8 mouse cellular contexts compared by ENCODE assay signal in genomic region chr8:121107668-121108656, GRCm38 (mm10). TPM values are rescaled to one million over a fixed set of nuclear protein-coding genes. Genes with fewer than 3 reads are reported as not detected.
A peak's percentile ranks its signal among the peaks of the same experiment; 100 is the strongest.
DNase-seq lines count a peak whose midpoint lies in the region; ATAC-seq and TF ChIP-seq lines count a peak whose summit lies in the region.

Gene Mthfsd (minus strand): TSS chr8:121108392.

- dilution Hi-C loops in CH12.LX (cut with MboI; ENCODE audit: extremely low pct_ligation_motif_present, extremely low pct_unique_long_range_greater_than_20kb, low sequenced_read_pairs): no loop called here

- TF ChIP-seq POLR2A in CH12.LX (IDR thresholded peaks at IDR 0.05; ENCODE audit: low read depth, low read length): peak; percentile 97

- peak within 1 kb of the TSS; percentile 70 for H3K4me2 ChIP-seq in CH12.LX (ENCODE audit: insufficient read depth, low read depth, poor library complexity, severe bottlenecking)
- peak within 1 kb of the TSS; percentile 84 for H3K4me2 ChIP-seq in forebrain, embryonic 11.5 days (ENCODE audit: low read depth, low read length, severe bottlenecking)
- H3K4me2 ChIP-seq in heart, embryonic 16.5 days (ENCODE audit: low read depth, low read length): peak within 1 kb of the TSS; percentile 93
- peak within 1 kb of the TSS; percentile 86 for H3K4me2 ChIP-seq in liver, embryonic 15.5 days
- H3K4me2 ChIP-seq in neural tube, embryonic 12.5 days (replicated peaks): peak within 1 kb of the TSS; percentile 90

- no peak for TF ChIP-seq RAD21 in CH12.LX (IDR thresholded peaks at IDR 0.05; ENCODE audit: low read depth, low read length)

- TF ChIP-seq EP300 in CH12.LX (IDR thresholded peaks at IDR 0.05; ENCODE audit: low read length): no peak

- DNase-seq in CH12.LX (ENCODE audit: extremely low read depth): peak; percentile 96
- peak; percentile 94 for DNase-seq in c-Kit-positive CD71-positive TER-119-negative erythroid progenitor cells, embryonic 14.5 days (ENCODE audit: low read depth)
- peak; percentile 99 for DNase-seq in forebrain, embryonic 11.5 days (ENCODE audit: low spot score)
- peak; percentile 98 to 100 for DNase-seq in kidney, postnatal 36 days
- DNase-seq in telencephalon, adult 2 months (ENCODE audit: low read depth, low spot score): peak; percentile 94

- H3K36me3 ChIP-seq in CH12.LX (replicated peaks in 1 of 2; ENCODE audit: control insufficient read depth in 1 of 2, insufficient read depth in 1 of 2, low read length in 1 of 2): peaks cover 17 to 37% of the 10 kb centered on the region in 2 experiments
- peaks cover 3% of the 10 kb centered on the region; the same call in 1 of the 2 replicates for H3K36me3 ChIP-seq in forebrain, embryonic 11.5 days (ENCODE audit: control insufficient read depth, insufficient read depth, low read length)
- H3K36me3 ChIP-seq in heart, embryonic 16.5 days (ENCODE audit: control insufficient read depth, insufficient read depth): peaks cover 9% of the 10 kb centered on the region; the same call in 1 of the 2 replicates
- peaks cover 21% of the 10 kb centered on the region; the same call in 1 of the 2 replicates for H3K36me3 ChIP-seq in liver, embryonic 15.5 days (replicated peaks)
- peaks cover 16% of the 10 kb centered on the region; the same call in 1 of the 2 replicates for H3K36me3 ChIP-seq in neural tube, embryonic 12.5 days

- ATAC-seq in forebrain, embryonic 11.5 days (replicated peaks; ENCODE audit: low FRiP score): peak; percentile 91
- ATAC-seq in heart, embryonic 16.5 days (replicated peaks; ENCODE audit: extremely low read depth, insufficient read depth, low FRiP score): peak; percentile 92
- ATAC-seq in liver, embryonic 15.5 days (ENCODE audit: insufficient read depth): peak; percentile 91
- ATAC-seq in neural tube, embryonic 12.5 days (ENCODE audit: low FRiP score, low read depth): peak; percentile 92

- H3K4me1 ChIP-seq in CH12.LX (ENCODE audit: control insufficient read depth in 1 of 2, insufficient read depth in 2 of 2): peaks cover 12 to 41% of the 10 kb centered on the region in 2 experiments
- peaks cover 5% of the 10 kb centered on the region; the same call in 1 of the 2 replicates for H3K4me1 ChIP-seq in forebrain, embryonic 11.5 days (replicated peaks; ENCODE audit: control insufficient read depth, insufficient read depth, low read length)
- H3K4me1 ChIP-seq in heart, embryonic 16.5 days (ENCODE audit: control insufficient read depth, insufficient read depth, low read length): peaks cover 12% of the 10 kb centered on the region
- H3K4me1 ChIP-seq in liver, embryonic 15.5 days (replicated peaks): peaks cover 23% of the 10 kb centered on the region
- peaks cover 14% of the 10 kb centered on the region for H3K4me1 ChIP-seq in neural tube, embryonic 12.5 days

- H3K27ac ChIP-seq in CH12.LX (ENCODE audit: insufficient read depth, low read depth): no peak within 1 kb of the TSS
- no peak within 1 kb of the TSS for H3K27ac ChIP-seq in forebrain, embryonic 11.5 days (ENCODE audit: low read depth, low read length)
- H3K27ac ChIP-seq in heart, embryonic 16.5 days (ENCODE audit: low read length): peak within 1 kb of the TSS; percentile 49
- peak within 1 kb of the TSS; percentile 61 for H3K27ac ChIP-seq in liver, embryonic 15.5 days (replicated peaks)
- peak within 1 kb of the TSS; percentile 54; the same call in 1 of the 2 replicates for H3K27ac ChIP-seq in neural tube, embryonic 12.5 days

- no peaks in the 10 kb centered on the region for H3K27me3 ChIP-seq in CH12.LX (replicated peaks)
- no peaks in the 10 kb centered on the region for H3K27me3 ChIP-seq in forebrain, embryonic 11.5 days (ENCODE audit: control insufficient read depth, insufficient read depth, low read length)
- 0 out of 2 replicates have a peak, but pooled peaks cover 7% of the 10 kb centered on the region for H3K27me3 ChIP-seq in heart, embryonic 16.5 days (ENCODE audit: control insufficient read depth, insufficient read depth, low read length)
- H3K27me3 ChIP-seq in liver, embryonic 15.5 days: peaks cover 21% of the 10 kb centered on the region
- peaks cover 22% of the 10 kb centered on the region for H3K27me3 ChIP-seq in neural tube, embryonic 12.5 days (replicated peaks)

- in situ Hi-C loops in CH12.LX (cut with MboI; ENCODE audit: low pct_ligation_motif_present, low pct_unique_long_range_greater_than_20kb, low sequenced_read_pairs): no loop called here

- peak within 1 kb of the TSS; percentile 53 for H3K9ac ChIP-seq in CH12.LX (ENCODE audit: insufficient read depth, low read depth)
- H3K9ac ChIP-seq in forebrain, embryonic 11.5 days (ENCODE audit: low read length): peak within 1 kb of the TSS; percentile 86
- H3K9ac ChIP-seq in heart, embryonic 16.5 days (ENCODE audit: low read length): peak within 1 kb of the TSS; percentile 81
- peak within 1 kb of the TSS; percentile 71 for H3K9ac ChIP-seq in liver, embryonic 15.5 days
- H3K9ac ChIP-seq in neural tube, embryonic 12.5 days: peak within 1 kb of the TSS; percentile 90

- WGBS in forebrain, embryonic 11.5 days: 1% methylated on average over 75 of the region's 75 CpGs
- WGBS in heart, embryonic 16.5 days: 1% methylated on average over 75 of the region's 75 CpGs
- 1% methylated on average over 75 of the region's 75 CpGs for WGBS in liver, embryonic 15.5 days (ENCODE audit: insufficient replicate concordance)
- WGBS in neural tube, embryonic 12.5 days: 2% methylated on average over 75 of the region's 75 CpGs

- peak within 1 kb of the TSS; percentile 84 to 99 (median 93) for H3K4me3 ChIP-seq in CH12.LX (replicated peaks in 1 of 3; ENCODE audit: low read depth in 2 of 3, low read length in 2 of 3, poor library complexity in 1 of 3)
- peak within 1 kb of the TSS; percentile 72 for H3K4me3 ChIP-seq in forebrain, embryonic 11.5 days (ENCODE audit: low read depth, low read length)
- H3K4me3 ChIP-seq in heart, embryonic 16.5 days (ENCODE audit: low read length): peak within 1 kb of the TSS; percentile 68
- peak within 1 kb of the TSS; percentile 82 for H3K4me3 ChIP-seq in liver, embryonic 15.5 days (replicated peaks)
- peak within 1 kb of the TSS; percentile 74 for H3K4me3 ChIP-seq in neural tube, embryonic 12.5 days

- no peaks in the 10 kb centered on the region for H3K9me3 ChIP-seq in CH12.LX (replicated peaks; ENCODE audit: low read length)
- H3K9me3 ChIP-seq in forebrain, embryonic 11.5 days (ENCODE audit: control insufficient read depth, low read length): no peaks in the 10 kb centered on the region
- no peaks in the 10 kb centered on the region for H3K9me3 ChIP-seq in heart, embryonic 16.5 days (replicated peaks; ENCODE audit: control insufficient read depth, low read length)
- no peaks in the 10 kb centered on the region for H3K9me3 ChIP-seq in liver, embryonic 15.5 days (replicated peaks)
- H3K9me3 ChIP-seq in neural tube, embryonic 12.5 days: no peaks in the 10 kb centered on the region

- TF ChIP-seq CTCF in CH12.LX (conservative IDR thresholded peaks at IDR 0.05 in 1 of 2, IDR thresholded peaks at IDR 0.05 in 1 of 2; ENCODE audit: low read depth in 2 of 2, low read length in 2 of 2): no peak

- H3K79me2 ChIP-seq in CH12.LX (replicated peaks; ENCODE audit: control insufficient read depth, extremely low read depth, insufficient read depth, poor library complexity, severe bottlenecking): 0 out of 2 replicates have a peak, but pooled peaks cover 12% of the 10 kb centered on the region

TF ChIP-seq in CH12.LX, 34 proteins besides CTCF, POLR2A, EP300 and RAD21 (continues in another document):
- no peak; the same call in 1 of the 2 replicates for TF ChIP-seq POLR2AphosphoS2 (IDR thresholded peaks at IDR 0.05; ENCODE audit: low read depth, low read length)
- TF ChIP-seq E2F4 (IDR thresholded peaks at IDR 0.05; ENCODE audit: insufficient replicate concordance, low read depth, low read length): 0 out of 2 replicates have a peak, but pooled peaks have one; percentile 13
- 0 out of 2 replicates have a peak, but pooled peaks have one; percentile 43 for TF ChIP-seq UBTF (IDR thresholded peaks at IDR 0.05; ENCODE audit: low read depth, low read length)
- peak; percentile 98 for TF ChIP-seq NRF1 (IDR thresholded peaks at IDR 0.05; ENCODE audit: low read depth, low read length)
- no peak for TF ChIP-seq MYC (IDR thresholded peaks at IDR 0.05; ENCODE audit: low read depth, low read length)
- TF ChIP-seq TCF12 (IDR thresholded peaks at IDR 0.05; ENCODE audit: low read depth, low read length): peak; percentile 84
- 0 out of 2 replicates have a peak, but pooled peaks have one; percentile 38 for TF ChIP-seq IRF4 (IDR thresholded peaks at IDR 0.05; ENCODE audit: low read depth, low read length)
- no peak for TF ChIP-seq ETS1 (conservative IDR thresholded peaks at IDR 0.05; ENCODE audit: low read depth, low read length)
- TF ChIP-seq CHD1 (IDR thresholded peaks at IDR 0.05; ENCODE audit: low read depth, low read length): no peak
- TF ChIP-seq PAX5 (IDR thresholded peaks at IDR 0.05; ENCODE audit: low read length): no peak
- TF ChIP-seq BHLHE40 (IDR thresholded peaks at IDR 0.05; ENCODE audit: low read depth, low read length): no peak; the same call in 1 of the 2 replicates
- TF ChIP-seq ZMIZ1 (IDR thresholded peaks at IDR 0.05; ENCODE audit: low read depth, low read length): peak; percentile 92
- peak; percentile 35; the same call in 1 of the 2 replicates for TF ChIP-seq MEF2A (IDR thresholded peaks at IDR 0.05; ENCODE audit: borderline replicate concordance, low read depth, low read length)
- peak; percentile 63; the same call in 1 of the 2 replicates for TF ChIP-seq SIN3A (IDR thresholded peaks at IDR 0.05; ENCODE audit: low read length)
- TF ChIP-seq JUND (conservative IDR thresholded peaks at IDR 0.05; ENCODE audit: low read depth, low read length): no peak
- no peak for TF ChIP-seq USF1 (IDR thresholded peaks at IDR 0.05; ENCODE audit: low read depth, low read length)
- TF ChIP-seq ELF1 (IDR thresholded peaks at IDR 0.05; ENCODE audit: low read depth, low read length): peak; percentile 44
- peak; percentile 84 for TF ChIP-seq HCFC1 (IDR thresholded peaks at IDR 0.05; ENCODE audit: low read depth, low read length)
- TF ChIP-seq MXI1 (IDR thresholded peaks at IDR 0.05; ENCODE audit: low read depth, low read length): peak; percentile 67
- TF ChIP-seq NELFE (IDR thresholded peaks at IDR 0.05; ENCODE audit: low read depth, low read length): peak; percentile 90
- peak; percentile 73; the same call in 1 of the 2 replicates for TF ChIP-seq TBP (conservative IDR thresholded peaks at IDR 0.05; ENCODE audit: low read depth, low read length)

RNA-seq across cellular contexts. Expression of gene Mthfsd, which starts in this region (rescaled TPM):
- total RNA-seq in CH12.LX (2012; rRNA removed) (34.7 and 36.4 TPM in 2 replicates), CH12.LX (2014; rRNA removed) (30.1 and 30.7 TPM in 2 replicates)
- polyA plus RNA-seq in CH12.LX (2012; ENCODE audit: insufficient read length, low read depth): 23.1 and 27.1 TPM in 2 replicates
- polyA plus RNA-seq in forebrain, embryonic 11.5 days (2014; fragmentation: Nextera tagmentation; extraction: Ambion mirVana): 52.8 and 58.7 TPM in 2 replicates
- 32.1 and 32.3 TPM in 2 replicates for polyA plus RNA-seq in heart, embryonic 16.5 days (2015; fragmentation: Nextera tagmentation; extraction: Ambion mirVana)
- polyA plus RNA-seq in liver, embryonic 15.5 days (2015; fragmentation: Nextera tagmentation; extraction: Ambion mirVana): 19.3 and 19.8 TPM in 2 replicates
- polyA plus RNA-seq in neural tube, embryonic 12.5 days (2016; fragmentation: Nextera tagmentation; extraction: Ambion mirVana): 67.3 and 70.0 TPM in 2 replicates

Comparison
In these comparisons a context has a peak if more than half of its experiments do, and no peak if none do; other contexts are left out.
1. H3K27ac ChIP-seq: peak in heart, embryonic 16.5 days (single experiment), liver, embryonic 15.5 days (single experiment) and neural tube, embryonic 12.5 days (single experiment); none in CH12.LX (single experiment) and forebrain, embryonic 11.5 days (single experiment).
2. Peak in every context shown above with its lines, with median percentiles within 50 percentile points of each other: DNase-seq, H3K4me2 ChIP-seq, H3K4me3 ChIP-seq, H3K9ac ChIP-seq and ATAC-seq.